Mouse (Mus musculus) ovary, postnatal 14 days (tissue): ENCODE data around the gene Prdm10.
A peak's percentile ranks its signal among the peaks of the same experiment; 100 is the strongest.

Experiments
- DNase-seq: peaks from one replicate; pipeline ENCODE4 v3.0.0; 2022; ENCODE audit warnings: low spot score

The Prdm10 gene

DNA sequence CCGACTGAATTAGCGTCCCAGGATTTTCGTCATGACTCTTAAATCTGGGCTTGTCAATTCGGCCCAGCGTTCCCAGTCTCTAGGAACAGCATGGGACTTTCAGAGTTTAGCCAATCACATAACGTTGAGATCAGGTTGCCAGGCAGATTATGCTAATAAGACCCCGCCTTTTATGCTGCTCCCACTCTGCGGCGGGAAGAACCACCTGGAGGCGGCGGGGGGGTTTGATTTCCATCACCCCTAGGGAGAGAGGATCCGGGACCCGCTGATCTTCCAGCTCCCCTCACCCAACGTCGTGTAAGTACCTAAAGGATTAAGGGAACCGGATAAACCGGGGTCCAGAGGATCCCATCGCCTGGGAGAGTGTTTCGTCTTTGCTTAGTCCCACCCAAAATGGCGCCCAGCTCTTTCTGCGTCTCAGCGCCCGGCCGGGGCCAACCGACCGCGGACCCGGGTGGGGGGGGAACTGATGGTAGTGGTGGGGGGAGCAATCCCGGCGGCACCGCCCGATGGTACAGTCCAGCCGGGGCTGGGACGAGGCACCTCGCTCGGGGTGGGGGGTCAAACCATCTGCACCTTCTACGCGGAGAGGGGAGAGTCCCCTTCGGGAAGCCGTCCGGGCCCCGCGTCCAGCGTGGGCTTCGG is at the start of gene Prdm10:
TSS of gene Prdm10 (plus strand) at position 173 of the 645 bp plus-strand sequence.
- DNase-seq = peak; percentile 91

DNA sequence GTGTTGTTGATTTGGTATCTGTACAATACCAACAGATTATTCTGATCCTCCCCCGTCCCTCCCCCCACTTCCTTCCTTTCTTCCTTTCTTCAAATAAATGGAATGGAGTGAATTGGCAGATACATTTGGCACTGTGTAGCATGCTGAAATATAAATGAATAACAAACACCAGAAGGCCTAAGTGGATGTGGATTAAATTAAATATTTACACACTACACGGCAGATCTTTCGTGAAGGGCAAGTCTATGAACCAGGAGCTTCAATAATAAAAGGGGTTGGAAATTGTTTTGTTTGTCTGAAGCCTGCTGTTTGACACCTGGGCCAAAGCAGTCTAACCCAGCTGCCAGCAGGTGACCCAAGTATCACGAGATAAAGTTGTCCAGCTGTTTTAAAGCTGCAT is 45.3 kb upstream of the Prdm10 start:
- no peak for DNase-seq

GRCm38 (mm10) chr9:31235489-31235888 is 44.8 kb upstream of the Prdm10 start:
- DNase-seq = no peak

DNA sequence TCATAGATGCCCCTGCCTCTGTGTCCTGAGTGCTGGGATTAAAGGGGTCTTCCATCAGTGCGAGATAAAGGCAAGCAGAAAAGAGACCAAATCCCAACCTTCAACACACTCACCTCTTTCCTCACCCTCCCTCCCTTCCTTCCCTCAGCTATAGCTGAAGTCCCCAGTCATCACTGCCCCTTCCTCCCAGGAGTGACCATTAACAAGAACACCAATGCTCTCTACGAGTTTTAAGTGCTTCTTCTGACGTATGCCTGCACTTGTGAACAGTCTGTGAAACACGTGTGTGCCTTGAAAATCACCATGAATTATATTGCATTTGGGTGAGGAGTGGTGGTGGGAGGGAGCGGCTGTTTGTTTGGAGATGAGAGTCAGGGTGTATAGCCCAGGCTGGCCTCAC is 44.3 kb upstream of the Prdm10 start:
- no peak for DNase-seq

DNA sequence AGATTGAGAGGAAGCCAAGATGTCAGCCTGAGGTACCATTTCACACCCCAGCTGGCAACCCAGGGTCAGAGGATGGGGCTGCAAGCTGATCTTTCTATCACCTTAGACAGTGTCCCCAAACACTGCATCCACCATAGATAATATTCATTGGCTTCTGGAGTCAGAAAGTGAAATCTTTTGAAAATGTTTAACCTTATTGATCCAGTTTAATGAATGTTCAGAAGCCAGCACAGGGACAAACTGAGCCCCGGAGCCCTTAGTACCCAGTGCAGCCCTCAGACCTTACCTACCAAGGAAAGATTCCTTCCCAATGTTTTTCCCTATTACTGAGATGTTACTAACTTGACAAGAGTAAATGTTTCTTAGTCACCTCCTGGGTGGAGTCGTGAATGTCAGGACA is 41.8 kb upstream of the Prdm10 start:
- DNase-seq = no peak

- DNase-seq = no peak
These were observed 40.8 kb upstream of the Prdm10 start for GRCm38 (mm10) chr9:31239551-31239950.

GRCm38 (mm10) chr9:31240522-31241207 is 39.7 kb upstream of the Prdm10 start:
- DNase-seq = no peak

GRCm38 (mm10) chr9:31241208-31241699 is 39.1 kb upstream of the Prdm10 start:
- no peak for DNase-seq

DNA sequence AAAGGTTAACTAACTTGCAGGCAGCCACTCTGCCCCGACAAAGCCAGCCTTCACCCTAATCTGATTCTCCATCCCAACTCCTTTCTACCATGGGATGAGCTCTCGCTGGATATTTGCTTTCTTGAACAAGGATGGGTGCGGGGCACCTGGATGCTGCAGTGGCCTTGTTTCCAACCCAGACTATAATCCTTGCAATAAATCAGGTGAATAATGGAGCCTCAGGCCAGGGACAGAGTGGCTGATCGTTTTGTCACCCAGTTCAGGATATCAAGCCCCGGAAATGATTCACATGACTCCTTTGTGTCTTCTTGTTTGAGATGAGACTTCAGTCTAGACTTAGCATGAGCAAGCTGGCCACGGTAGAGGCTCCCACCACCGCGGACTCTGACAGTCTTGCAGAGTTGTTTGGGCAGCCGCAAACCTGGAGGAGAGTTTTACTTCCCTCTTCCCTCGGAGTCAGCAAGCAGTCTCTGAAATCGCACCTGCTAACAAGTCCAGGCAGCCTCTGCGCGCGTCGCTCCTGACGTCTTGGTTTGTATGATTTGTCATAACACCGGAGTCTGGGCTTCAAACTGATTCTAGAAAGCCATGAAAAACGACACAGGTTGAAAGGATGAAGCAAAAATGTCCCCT is 36.9 kb upstream of the Prdm10 start:
- no peak for DNase-seq

GRCm38 (mm10) chr9:31243939-31244333 is 36.4 kb upstream of the Prdm10 start:
- no peak for DNase-seq

DNA sequence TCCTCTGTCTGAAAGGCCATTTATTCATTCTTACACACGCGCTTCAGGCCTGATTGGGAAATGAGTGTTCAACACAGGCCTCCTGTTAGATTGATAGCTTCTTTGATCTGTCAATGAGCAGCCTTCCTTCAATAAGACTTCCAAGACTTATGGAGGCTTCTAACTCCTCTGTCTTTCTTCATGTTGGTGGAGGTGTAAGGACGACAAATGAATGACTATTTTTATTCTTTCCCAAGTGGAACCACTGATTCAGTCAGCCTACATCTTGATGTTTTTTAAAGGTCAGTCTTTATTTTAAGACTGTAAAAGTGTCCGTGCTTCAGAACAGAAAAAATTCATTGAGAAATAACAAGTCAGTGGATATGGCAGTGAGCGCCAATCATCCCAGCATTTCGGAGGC is 35.3 kb upstream of the Prdm10 start:
- DNase-seq = no peak

DNA sequence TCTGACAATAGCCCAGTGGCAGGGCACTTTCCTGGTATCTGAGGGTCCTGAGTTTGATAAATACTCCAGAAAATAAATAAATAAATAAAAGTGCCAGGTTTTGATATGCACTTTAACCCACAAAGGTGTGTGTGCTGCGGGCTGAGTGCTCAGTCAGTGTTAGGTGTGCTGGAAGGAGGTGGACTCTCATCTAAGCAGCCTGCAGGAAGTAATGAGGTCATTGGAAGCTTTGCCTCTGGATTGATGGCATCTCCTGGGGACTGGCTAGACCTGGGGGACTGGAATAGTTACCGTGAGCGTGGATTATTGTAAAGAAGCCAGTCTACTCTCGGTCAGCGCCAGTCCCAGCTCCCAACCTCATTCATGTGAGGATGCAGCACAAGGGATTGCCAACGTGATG is 33.9 kb upstream of the Prdm10 start:
- DNase-seq = no peak

- no peak for DNase-seq
These were observed 32.7 kb upstream of the Prdm10 start for GRCm38 (mm10) chr9:31247447-31248220.

- no peak for DNase-seq
These were observed 28.0 kb upstream of the Prdm10 start for GRCm38 (mm10) chr9:31252182-31252799.

- DNase-seq = no peak
These were observed 27.0 kb upstream of the Prdm10 start for GRCm38 (mm10) chr9:31253311-31253734.

GRCm38 (mm10) chr9:31253866-31254696 is 26.3 kb upstream of the Prdm10 start:
- no peak for DNase-seq

DNA sequence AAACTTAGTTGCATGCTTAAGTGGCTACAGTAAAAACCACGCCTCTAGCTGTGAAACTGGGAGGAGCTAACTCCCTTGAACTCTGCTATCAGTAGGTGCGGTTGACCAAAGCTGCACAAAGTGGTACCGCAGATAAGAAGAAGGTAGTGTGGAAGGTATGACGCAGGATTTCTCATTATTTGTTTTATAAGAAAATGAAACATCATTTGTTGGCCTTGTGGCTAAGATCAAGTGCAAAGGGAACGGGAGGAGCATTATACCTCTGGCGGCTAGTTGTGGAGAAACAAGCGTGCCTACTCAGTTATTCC is 25.7 kb upstream of the Prdm10 start:
- no peak for DNase-seq

DNA sequence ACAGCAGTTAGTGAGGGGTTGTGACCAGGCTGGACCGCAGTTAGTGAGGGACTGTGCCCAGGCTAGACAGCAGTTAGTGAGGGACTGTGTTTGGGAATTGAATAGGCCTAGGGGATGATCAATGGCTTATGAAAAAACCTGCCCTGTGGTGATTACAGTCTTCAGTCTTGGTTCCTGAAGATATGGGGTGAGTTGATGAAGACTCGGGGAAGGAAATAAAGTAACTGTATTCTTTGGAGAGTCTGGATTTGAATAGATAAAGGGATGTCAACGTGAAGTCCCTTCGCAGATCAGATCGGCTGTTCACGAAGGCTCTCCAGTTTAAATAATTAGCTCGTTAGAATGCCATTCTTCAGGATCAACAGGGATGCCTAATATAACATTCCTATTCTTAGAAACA is 24.4 kb upstream of the Prdm10 start:
- DNase-seq = no peak

GRCm38 (mm10) chr9:31258237-31258636 is 22.1 kb upstream of the Prdm10 start:
- no peak for DNase-seq

DNA sequence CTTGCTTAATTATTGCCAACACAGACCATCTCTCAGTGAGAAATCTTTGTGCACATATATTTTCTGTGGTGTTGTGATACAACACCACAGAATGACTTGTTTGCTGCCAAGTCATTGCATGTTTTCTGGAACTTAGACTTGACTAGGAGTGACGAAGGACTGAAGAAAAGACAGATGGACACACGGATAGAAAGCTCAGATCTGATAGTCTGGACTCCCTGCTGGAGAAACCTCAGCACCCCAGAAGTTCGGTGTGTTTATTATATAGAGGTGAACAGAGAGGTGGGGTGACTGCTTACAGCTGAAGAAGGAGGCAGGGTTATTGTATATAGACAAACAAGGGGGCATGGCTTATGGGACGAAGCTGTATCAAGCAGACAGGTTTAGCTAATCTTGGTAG is 20.1 kb upstream of the Prdm10 start:
- DNase-seq = no peak
